Mouse (Mus musculus): ENCODE data around the gene Pax5. TPM values are rescaled to one million over a fixed set of nuclear protein-coding genes. Genes with fewer than 3 reads are reported as not detected.

Gene Pax5
- polyA plus RNA-seq, 1 experiment from 2014 or later: 0.26 TPM

DNA sequence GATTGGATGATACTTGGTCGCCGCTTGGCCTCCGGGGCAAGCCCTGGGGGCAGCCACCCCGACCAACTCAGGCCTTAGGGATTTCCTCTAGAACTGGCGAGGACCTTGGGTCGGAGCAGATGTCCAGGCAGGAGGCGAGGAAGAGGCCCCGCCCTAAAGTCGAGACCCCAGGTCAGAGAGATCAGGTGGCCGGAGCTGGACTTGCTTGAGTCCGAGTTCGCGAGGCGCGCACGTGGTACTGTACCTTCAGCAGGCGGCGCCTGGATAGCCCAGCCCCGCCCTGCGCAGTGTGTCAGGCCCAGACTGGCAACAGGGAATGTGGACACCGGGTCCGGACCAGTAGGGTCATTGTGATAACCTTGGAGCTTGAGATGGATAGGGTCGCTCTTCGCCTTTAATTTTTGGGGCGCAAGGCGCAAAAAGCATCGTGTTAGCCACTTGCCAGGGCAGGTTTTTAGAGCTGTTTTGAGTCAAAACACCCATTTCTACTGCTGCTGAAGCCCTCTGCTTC is 3.9 kb upstream of the Pax5 start:
- Histone ChIP-seq H3K27ac (replicated peaks) (no peak overlapping the region), H3K36me3 (replicated peaks) (no peaks in the 10 kb centered on the region), H3K9ac (no peak overlapping the region), H3K4me2 (no peak overlapping the region), H3K4me3 (replicated peaks) (no peak overlapping the region), H3K27me3 (peaks cover 95% of the 10 kb centered on the region), H3K4me1 (replicated peaks) (no peaks in the 10 kb centered on the region), H3K9me3 (replicated peaks) (no peaks in the 10 kb centered on the region)
- 2% methylated on average over 27 of the region's 27 CpGs for WGBS (ENCODE audit: insufficient replicate concordance)
- no peak for ATAC-seq (ENCODE audit: insufficient read depth)

DNA sequence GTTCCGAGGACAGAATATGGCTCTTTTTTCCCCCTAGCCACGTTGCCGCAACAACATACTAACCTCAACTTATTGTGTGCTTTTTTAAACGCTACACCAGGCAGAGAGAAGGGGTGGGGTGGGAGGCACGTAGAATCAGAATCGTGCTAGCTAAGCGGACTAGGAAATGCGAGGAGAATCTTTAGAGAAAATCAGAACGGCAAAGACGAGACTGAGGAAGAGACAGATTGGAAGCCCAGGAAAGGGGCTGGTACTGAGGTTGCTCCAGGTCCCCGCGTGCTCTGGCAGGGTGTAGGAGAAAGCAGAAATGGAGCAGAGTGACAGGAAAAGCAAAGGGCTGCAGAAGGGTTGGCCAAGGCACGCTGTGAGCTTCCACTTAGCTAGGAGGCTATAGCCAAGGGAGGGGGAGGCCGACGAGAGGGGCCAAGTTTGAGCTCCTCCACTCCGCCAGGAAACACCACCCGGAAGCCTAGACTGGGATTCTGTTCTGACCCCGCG is 3.3 kb upstream of the Pax5 start:
- Histone ChIP-seq H3K4me1 (replicated peaks) (no peaks in the 10 kb centered on the region), H3K4me2 (no peak overlapping the region), H3K4me3 (replicated peaks) (no peak overlapping the region), H3K36me3 (replicated peaks) (no peaks in the 10 kb centered on the region), H3K27ac (replicated peaks) (no peak overlapping the region), H3K27me3 (peaks cover 97% of the 10 kb centered on the region), H3K9me3 (replicated peaks) (no peaks in the 10 kb centered on the region), H3K9ac (no peak overlapping the region)
- no peak for ATAC-seq (ENCODE audit: insufficient read depth)
- 2% methylated on average over 19 of the region's 19 CpGs for WGBS (ENCODE audit: insufficient replicate concordance)

DNA sequence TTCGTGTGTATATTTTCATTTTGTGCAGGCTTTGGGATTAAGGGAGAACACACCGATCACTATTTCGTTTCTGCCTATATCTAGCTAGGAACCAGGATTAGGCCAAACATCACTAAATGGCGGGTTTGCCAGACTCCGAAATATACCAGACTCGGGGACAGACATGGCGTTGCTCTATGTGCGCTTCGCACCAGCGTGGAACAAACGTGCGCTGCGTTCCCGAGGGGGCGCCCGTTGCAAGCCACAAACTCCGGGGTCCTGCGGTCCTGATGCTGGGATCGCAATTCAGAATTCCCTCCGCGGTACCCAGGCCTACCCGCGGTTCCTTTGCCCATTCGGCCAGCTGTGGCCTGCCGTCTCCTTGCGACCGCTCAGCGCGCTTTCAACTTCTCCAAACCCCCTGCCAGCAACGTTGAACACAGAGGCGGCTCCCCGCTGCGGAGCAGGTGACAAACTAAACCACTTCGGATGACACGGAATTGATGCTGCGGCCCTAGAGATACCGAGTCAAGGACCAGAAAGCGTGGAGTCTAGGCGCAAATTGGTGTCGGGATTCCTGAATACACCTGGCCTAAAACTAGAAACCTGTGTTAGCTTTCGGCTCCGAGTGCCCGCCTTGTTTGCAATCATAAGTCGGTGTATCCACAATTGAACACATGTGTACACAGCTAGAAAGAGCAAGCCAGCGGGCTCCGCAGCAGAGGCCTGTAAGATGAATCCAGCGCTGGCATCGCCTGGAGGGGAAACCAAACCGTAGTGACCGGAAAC is 2.7 kb upstream of the Pax5 start:
- Histone ChIP-seq H3K9ac (no peak overlapping the region), H3K27ac (replicated peaks) (no peak overlapping the region), H3K4me2 (no peak overlapping the region), H3K9me3 (replicated peaks) (no peaks in the 10 kb centered on the region), H3K27me3 (peaks cover 97% of the 10 kb centered on the region), H3K36me3 (replicated peaks) (no peaks in the 10 kb centered on the region), H3K4me3 (replicated peaks) (no peak overlapping the region), H3K4me1 (replicated peaks) (no peaks in the 10 kb centered on the region)
- 2% methylated on average over 50 of the region's 50 CpGs for WGBS (ENCODE audit: insufficient replicate concordance)
- ATAC-seq (ENCODE audit: insufficient read depth): no peak

DNA sequence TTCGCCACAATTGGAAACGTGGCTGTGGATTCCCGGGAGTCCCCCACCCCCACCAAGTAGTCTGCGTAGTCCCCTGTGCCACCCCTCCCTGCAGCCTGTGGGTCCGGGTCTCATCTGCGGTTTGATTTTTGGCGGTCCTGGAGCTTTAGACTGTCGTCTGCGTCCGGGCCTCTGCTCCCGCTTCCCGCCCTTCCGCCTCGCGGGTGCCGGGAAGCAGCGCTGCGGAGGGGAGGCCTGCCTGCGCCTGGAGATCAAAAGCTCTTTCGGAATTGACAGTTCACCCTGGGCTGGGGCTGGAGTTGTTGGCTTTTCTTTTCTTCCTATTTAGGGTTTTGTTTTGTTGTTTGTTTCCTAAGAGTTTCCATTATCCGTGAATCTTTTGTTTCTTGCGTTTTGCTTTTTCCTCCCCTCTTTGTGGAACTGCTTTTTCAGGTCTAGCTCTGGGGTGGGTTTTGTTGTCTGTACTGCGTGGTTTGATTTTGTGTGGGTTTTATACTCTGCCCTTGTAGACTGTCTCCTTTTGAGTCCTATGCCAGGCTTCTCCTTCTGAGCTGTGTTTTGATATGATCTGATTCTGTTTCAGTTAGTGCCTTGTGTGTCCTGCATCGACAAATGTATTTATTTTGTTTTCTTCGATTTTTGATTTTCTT is 1.9 kb upstream of the Pax5 start:
- H3K4me1 ChIP-seq (replicated peaks): no peaks in the 10 kb centered on the region
- H3K27me3 ChIP-seq: peaks cover 97% of the 10 kb centered on the region
- no peak overlapping the region for H3K27ac ChIP-seq (replicated peaks)
- no peak for ATAC-seq (ENCODE audit: insufficient read depth)
- no peak overlapping the region for H3K9ac ChIP-seq
- H3K9me3 ChIP-seq (replicated peaks): no peaks in the 10 kb centered on the region
- H3K4me2 ChIP-seq: no peak overlapping the region; the same call in 1 of the 2 replicates
- no peak overlapping the region for H3K4me3 ChIP-seq (replicated peaks)
- 2% methylated on average over 25 of the region's 25 CpGs for WGBS (ENCODE audit: insufficient replicate concordance)
- no peaks in the 10 kb centered on the region for H3K36me3 ChIP-seq (replicated peaks)

DNA sequence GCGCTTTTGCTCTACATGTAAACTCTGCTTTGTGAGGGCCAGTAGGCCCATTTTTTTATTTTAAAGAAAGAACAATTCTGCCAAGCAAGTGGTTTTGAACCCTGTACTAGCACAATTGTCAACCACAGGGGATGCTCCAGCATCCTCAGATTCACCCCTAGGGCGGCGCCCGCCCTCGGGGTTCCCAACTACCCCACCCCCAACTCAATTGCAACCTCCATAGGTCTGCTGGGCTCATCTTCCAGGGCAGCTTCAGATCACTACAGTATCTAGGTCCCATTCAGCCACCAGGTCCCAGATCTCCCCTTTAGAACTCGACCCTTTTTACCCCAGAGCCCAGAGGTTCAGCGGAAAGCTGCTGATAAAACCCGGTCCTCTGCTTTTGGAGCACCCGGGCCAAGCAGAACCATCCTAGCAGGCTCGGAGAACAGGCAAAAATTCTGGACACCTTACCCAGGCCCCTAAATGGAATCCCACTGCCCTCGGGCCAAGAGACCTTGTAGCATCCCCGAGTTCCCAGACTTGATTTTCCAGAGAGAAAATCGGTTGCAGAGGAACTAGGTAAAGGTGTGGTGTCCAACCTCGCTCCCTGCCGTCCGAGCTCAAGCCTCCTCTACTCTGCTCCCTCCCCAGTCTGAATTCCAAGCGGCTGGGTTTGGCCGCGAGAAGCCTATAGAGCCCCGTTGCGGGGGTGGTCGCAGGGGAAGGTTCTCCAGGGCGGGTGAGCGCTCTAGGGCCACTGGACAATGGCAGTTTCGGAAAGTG is 1.0 kb upstream of the Pax5 start:
- no peak for ATAC-seq (ENCODE audit: insufficient read depth)
- Histone ChIP-seq H3K9ac (no peak overlapping the region), H3K9me3 (replicated peaks) (no peaks in the 10 kb centered on the region), H3K36me3 (replicated peaks) (no peaks in the 10 kb centered on the region), H3K27ac (replicated peaks) (no peak overlapping the region), H3K4me2 (no peak overlapping the region), H3K4me3 (replicated peaks) (no peak overlapping the region), H3K27me3 (peaks cover 97% of the 10 kb centered on the region), H3K4me1 (replicated peaks) (no peaks in the 10 kb centered on the region)
- WGBS (ENCODE audit: insufficient replicate concordance): 3% methylated on average over 25 of the region's 25 CpGs

DNA sequence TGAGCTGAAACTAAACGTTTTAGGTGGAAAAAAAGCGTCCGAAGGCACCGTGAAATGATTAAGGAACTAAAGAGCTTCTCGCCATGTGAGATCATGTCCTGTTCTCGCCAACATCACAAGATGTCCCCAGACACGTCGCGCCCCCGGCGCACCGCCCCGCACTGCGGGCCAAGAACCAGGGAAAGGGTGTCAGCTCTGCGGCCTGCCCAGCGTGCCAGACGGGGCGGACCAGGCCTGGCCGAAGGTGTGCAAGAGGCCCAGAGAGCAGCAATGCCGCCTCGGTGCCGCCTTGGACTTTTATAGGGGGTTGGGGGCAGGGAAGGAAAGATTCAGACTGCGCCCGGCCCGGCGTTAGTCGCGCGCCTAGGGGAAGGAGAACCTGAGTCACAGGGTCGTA is 412 bp upstream of the Pax5 start:
- Histone ChIP-seq H3K36me3 (replicated peaks) (no peaks in the 10 kb centered on the region), H3K9ac (no peak overlapping the region), H3K4me2 (no peak overlapping the region), H3K27me3 (peaks cover 100% of the 10 kb centered on the region), H3K4me3 (replicated peaks) (no peak overlapping the region), H3K4me1 (replicated peaks) (no peaks in the 10 kb centered on the region), H3K27ac (replicated peaks) (no peak overlapping the region), H3K9me3 (replicated peaks) (no peaks in the 10 kb centered on the region)
- no peak for ATAC-seq (ENCODE audit: insufficient read depth)
- 2% methylated on average over 30 of the region's 30 CpGs for WGBS (ENCODE audit: insufficient replicate concordance)

DNA sequence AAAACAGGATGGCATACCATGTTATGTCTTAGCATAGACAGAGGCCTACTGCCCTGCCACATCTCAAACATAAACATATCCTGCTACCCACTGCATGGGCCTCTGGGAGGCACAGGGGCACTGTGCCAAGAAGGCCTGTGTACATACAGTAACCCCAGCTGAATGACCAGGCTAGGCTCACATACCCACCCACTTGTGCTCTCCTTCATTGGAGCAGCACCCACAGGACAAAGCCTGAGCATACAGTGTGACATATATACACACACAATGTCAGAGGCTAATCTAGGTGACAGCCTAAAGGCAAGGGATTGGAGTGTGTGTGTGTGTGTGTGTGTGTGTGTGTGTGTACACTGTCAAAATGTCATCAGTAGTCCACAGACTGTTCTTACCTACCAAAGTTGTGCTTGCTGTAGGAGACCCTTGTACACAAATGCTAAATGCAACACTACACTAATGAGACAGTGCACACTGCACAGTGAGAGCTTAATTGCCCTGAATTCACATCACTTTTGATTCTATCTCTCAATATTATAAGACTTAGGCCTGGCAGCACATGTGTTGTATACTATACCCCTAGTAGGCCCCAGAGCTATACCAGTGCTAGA is 1.1 kb downstream of the Pax5 start:
- no peak overlapping the region for H3K27ac ChIP-seq (replicated peaks)
- no peak for ATAC-seq (ENCODE audit: insufficient read depth)
- H3K4me3 ChIP-seq (replicated peaks): no peak overlapping the region
- peaks cover 100% of the 10 kb centered on the region for H3K27me3 ChIP-seq
- H3K4me1 ChIP-seq (replicated peaks): peaks cover 5% of the 10 kb centered on the region; the same call in 1 of the 2 replicates
- H3K36me3 ChIP-seq (replicated peaks): no peaks in the 10 kb centered on the region
- H3K9ac ChIP-seq: no peak overlapping the region
- no peaks in the 10 kb centered on the region for H3K9me3 ChIP-seq (replicated peaks)
- H3K4me2 ChIP-seq: no peak overlapping the region

DNA sequence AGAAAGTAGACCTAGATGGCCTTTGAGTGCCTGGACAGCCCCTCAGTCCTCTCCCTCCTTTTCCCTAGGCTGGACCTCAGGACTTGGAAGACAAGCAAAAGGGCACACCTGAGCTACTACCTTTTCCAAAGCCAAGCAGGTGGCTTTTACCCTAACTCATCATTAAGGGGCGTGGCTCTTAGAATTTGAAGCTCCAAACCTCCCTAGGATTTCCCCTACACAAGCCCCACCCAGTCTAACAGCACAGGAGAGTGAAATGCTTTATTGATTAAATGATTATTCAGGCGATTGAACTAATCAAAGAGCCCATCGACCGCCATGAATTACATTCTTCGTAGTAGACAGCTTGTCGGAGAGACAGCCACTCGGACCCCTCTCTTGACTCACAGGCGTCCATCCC is 2.0 kb downstream of the Pax5 start:
- no peak overlapping the region for H3K9ac ChIP-seq
- no peaks in the 10 kb centered on the region for H3K9me3 ChIP-seq (replicated peaks)
- no peak for ATAC-seq (ENCODE audit: insufficient read depth)
- peaks cover 100% of the 10 kb centered on the region for H3K27me3 ChIP-seq
- no peak overlapping the region for H3K4me2 ChIP-seq
- H3K36me3 ChIP-seq (replicated peaks): no peaks in the 10 kb centered on the region
- no peak overlapping the region for H3K4me3 ChIP-seq (replicated peaks)
- H3K4me1 ChIP-seq (replicated peaks): peaks cover 14% of the 10 kb centered on the region
- WGBS (ENCODE audit: insufficient replicate concordance): 31% methylated on average over 8 of the region's 8 CpGs
- H3K27ac ChIP-seq (replicated peaks): no peak overlapping the region

DNA sequence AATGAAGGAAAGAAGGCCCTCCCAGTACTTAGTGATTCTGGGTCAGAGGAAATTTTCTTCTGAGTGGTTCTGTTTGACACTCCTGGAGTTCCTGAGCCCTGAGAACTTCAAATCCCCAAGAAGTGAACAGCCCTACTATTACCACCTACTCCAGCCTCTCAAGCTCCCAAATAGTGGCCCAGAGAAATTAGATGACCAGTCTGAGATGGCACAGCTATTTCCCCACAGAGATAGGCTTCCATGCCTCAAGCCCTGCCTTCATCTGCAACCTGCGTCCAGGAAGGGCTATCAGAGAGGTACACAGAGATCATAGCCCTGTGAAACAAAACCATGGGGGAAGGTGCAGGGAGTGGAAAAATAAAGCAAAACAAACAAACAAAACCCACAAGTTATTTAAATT is 3.4 kb downstream of the Pax5 start:
- Histone ChIP-seq H3K4me3 (replicated peaks) (no peak overlapping the region), H3K9ac (no peak overlapping the region), H3K4me2 (no peak overlapping the region), H3K27ac (replicated peaks) (no peak overlapping the region), H3K27me3 (peaks cover 100% of the 10 kb centered on the region), H3K9me3 (replicated peaks) (no peaks in the 10 kb centered on the region), H3K36me3 (replicated peaks) (no peaks in the 10 kb centered on the region), H3K4me1 (replicated peaks) (peaks cover 15% of the 10 kb centered on the region)
- WGBS (ENCODE audit: insufficient replicate concordance): 25% methylated on average over 1 of the region's 1 CpGs
- no peak for ATAC-seq (ENCODE audit: insufficient read depth)

DNA sequence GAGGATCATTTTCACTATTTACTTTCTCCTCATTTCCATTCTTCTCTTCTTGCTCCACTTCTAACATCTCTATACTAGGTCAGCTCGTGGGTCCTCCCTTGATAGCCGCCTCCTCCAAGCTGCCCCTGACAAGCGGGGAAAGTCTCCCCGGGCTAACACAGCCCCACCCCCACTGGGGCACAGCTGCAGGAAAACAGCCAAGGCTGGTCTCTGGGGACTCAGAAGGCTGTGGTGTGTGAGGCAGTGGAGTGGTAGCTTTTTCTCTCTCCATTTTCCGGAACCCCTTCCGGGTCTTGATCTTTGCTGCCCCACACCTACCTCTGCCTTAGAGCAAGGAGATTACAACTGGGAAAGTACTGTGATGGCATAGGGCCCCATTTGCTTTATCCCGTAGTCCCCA is 4.3 kb downstream of the Pax5 start:
- Histone ChIP-seq H3K4me3 (replicated peaks) (no peak overlapping the region), H3K27ac (replicated peaks) (no peak overlapping the region), H3K4me2 (no peak overlapping the region)

DNA sequence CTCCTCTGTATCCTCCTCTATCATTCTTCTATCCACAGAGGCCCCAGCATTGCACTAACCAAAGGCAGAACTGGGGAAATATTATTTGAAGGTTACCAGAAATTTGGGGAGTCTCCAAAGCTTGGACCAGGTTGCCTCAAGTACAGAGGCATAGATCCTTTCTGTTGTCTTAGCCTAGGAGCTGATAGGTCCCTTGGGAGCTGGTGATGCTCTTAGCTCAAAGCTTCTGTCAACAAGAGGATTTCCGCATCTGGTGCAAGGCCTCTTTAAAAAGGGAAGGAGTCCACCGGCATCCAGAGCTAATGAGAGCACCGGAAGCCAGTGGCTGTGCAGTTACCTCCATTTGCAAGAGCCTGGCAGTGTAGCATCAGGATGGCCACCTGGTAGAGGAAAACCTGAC is 5.1 kb downstream of the Pax5 start:
- no peak overlapping the region for H3K27ac ChIP-seq (replicated peaks)
- H3K4me1 ChIP-seq (replicated peaks): peaks cover 15% of the 10 kb centered on the region
- 1% methylated on average over 3 of the region's 3 CpGs for WGBS (ENCODE audit: insufficient replicate concordance)
- peaks cover 100% of the 10 kb centered on the region for H3K27me3 ChIP-seq
- H3K9me3 ChIP-seq (replicated peaks): no peaks in the 10 kb centered on the region
- no peak for ATAC-seq (ENCODE audit: insufficient read depth)
- H3K9ac ChIP-seq: no peak overlapping the region
- H3K36me3 ChIP-seq (replicated peaks): no peaks in the 10 kb centered on the region
- no peak overlapping the region for H3K4me2 ChIP-seq
- no peak overlapping the region for H3K4me3 ChIP-seq (replicated peaks)

More for the DNA sequence above, 4.3 kb downstream of the Pax5 start:
- Histone ChIP-seq H3K27me3 (peaks cover 100% of the 10 kb centered on the region), H3K4me1 (replicated peaks) (peaks cover 15% of the 10 kb centered on the region), H3K9ac (no peak overlapping the region), H3K9me3 (replicated peaks) (no peaks in the 10 kb centered on the region), H3K36me3 (replicated peaks) (no peaks in the 10 kb centered on the region)
- ATAC-seq (ENCODE audit: insufficient read depth): no peak
- whole genome bisulfite sequencing (ENCODE audit: insufficient replicate concordance): 2% methylated on average over 7 of the region's 7 CpGs

All from liver, embryonic 15.5 days (tissue).